Comparison of ENCODE assay signal across 23 mouse cellular contexts in genomic region chr4:107091696-107092095, GRCm38 (mm10). TPM values are rescaled to one million over a fixed set of nuclear protein-coding genes. Genes with fewer than 3 reads are reported as not detected.
DNase-seq lines count a peak whose midpoint lies in the region; ATAC-seq lines count a peak whose summit lies in the region.
"Had no signal": no experiment of that assay in that cellular context is flagged by ENCODE, and none has a peak within 500 bp of the region (broad histone marks: within the 10 kb centered on the region; RNA-seq: fewer than 3 reads in every experiment).

No protein-coding gene starts in this region.

- intact Hi-C loops in heart, postnatal 36 days (cut with DNase I), result no loop called here

- H3K9ac ChIP-seq in forebrain, embryonic 14.5 days (ENCODE audit: low read length), result no peak overlapping the region
- H3K9ac ChIP-seq: forebrain, embryonic 15.5 days had no signal

- no peak overlapping the region for H3K4me3 ChIP-seq in forebrain, embryonic 10.5 days
- H3K4me3 ChIP-seq in forebrain, embryonic 14.5 days (ENCODE audit: low read depth, low read length), result no peak overlapping the region
- no peak overlapping the region for H3K4me3 ChIP-seq in limb, embryonic 10.5 days
- H3K4me3 ChIP-seq: forebrain, embryonic 15.5 days; heart, embryonic 10.5 days had no signal

- H3K27ac ChIP-seq in forebrain, embryonic 10.5 days, result peak overlapping the region; percentile 36; the same call in 1 of the 2 replicates
- no peak overlapping the region for H3K27ac ChIP-seq in forebrain, embryonic 14.5 days (ENCODE audit: low read depth, low read length)
- peak overlapping the region; percentile 68 for H3K27ac ChIP-seq in limb, embryonic 10.5 days
- H3K27ac ChIP-seq: forebrain, embryonic 15.5 days had no signal

- H3K27me3 ChIP-seq in forebrain, embryonic 10.5 days (ENCODE audit: poor library complexity, severe bottlenecking), result no peaks in the 10 kb centered on the region
- H3K27me3 ChIP-seq in forebrain, embryonic 14.5 days (replicated peaks; ENCODE audit: control insufficient read depth, insufficient read depth, low read length), result no peaks in the 10 kb centered on the region
- H3K27me3 ChIP-seq in limb, embryonic 10.5 days (ENCODE audit: low read depth, poor library complexity, severe bottlenecking), result no peaks in the 10 kb centered on the region
- H3K27me3 ChIP-seq: forebrain, embryonic 15.5 days had no signal

- no peak for ATAC-seq in forebrain, embryonic 14.5 days
- ATAC-seq: CD4-positive, CD25-positive, alpha-beta regulatory T cell, adult 4 months; forebrain, embryonic 15.5 days; hindbrain, embryonic 16.5 days; inflammation-experienced regulatory T-cells, adult 6 months had no signal

- H3K9me3 ChIP-seq in forebrain, embryonic 10.5 days, result no peaks in the 10 kb centered on the region
- H3K9me3 ChIP-seq in forebrain, embryonic 14.5 days (replicated peaks; ENCODE audit: control insufficient read depth, low read length), result no peaks in the 10 kb centered on the region
- H3K9me3 ChIP-seq in limb, embryonic 10.5 days (replicated peaks), result no peaks in the 10 kb centered on the region
- H3K9me3 ChIP-seq: forebrain, embryonic 15.5 days; G1E; heart, embryonic 10.5 days had no signal

- H3K4me1 ChIP-seq in forebrain, embryonic 10.5 days, result peaks cover 50% of the 10 kb centered on the region
- 0 out of 2 replicates have a peak, but pooled peaks cover 2% of the 10 kb centered on the region for H3K4me1 ChIP-seq in forebrain, embryonic 14.5 days (ENCODE audit: control insufficient read depth, insufficient read depth, low read length)
- H3K4me1 ChIP-seq in limb, embryonic 10.5 days, result peaks cover 56% of the 10 kb centered on the region

- DNase-seq in forebrain, embryonic 10.5 days (ENCODE audit: extremely low spot score, low spot score), result no peak
- no peak for DNase-seq in forebrain, embryonic 14.5 days (ENCODE audit: low spot score)
- DNase-seq in ovary, postnatal 36 days (ENCODE audit: low spot score), result peak; percentile 57
- no peak for DNase-seq in ovary, postnatal 10 days (ENCODE audit: low spot score)
- DNase-seq in adrenal gland, postnatal 14 days, result peak; percentile 85
- DNase-seq in limb, embryonic 10.5 days (ENCODE audit: low spot score), result no peak
- no peak for DNase-seq in heart, postnatal 36 days
- no peak for DNase-seq in natural killer cell, adult 2 months (ENCODE audit: low spot score in 2 of 2)
- DNase-seq: B cell, adult 2 months; cerebellum, adult 18-20 months; cerebellum, adult 9-11 months; cerebellum, postnatal 36 days; gastrocnemius, postnatal 10 days; heart, adult 18-20 months; heart, postnatal 10 days had no signal

- no peaks in the 10 kb centered on the region for H3K36me3 ChIP-seq in forebrain, embryonic 10.5 days (replicated peaks)
- no peaks in the 10 kb centered on the region for H3K36me3 ChIP-seq in forebrain, embryonic 14.5 days (ENCODE audit: control insufficient read depth, insufficient read depth, low read length)
- no peaks in the 10 kb centered on the region for H3K36me3 ChIP-seq in limb, embryonic 10.5 days
- H3K36me3 ChIP-seq: forebrain, embryonic 15.5 days; G1E; heart, embryonic 10.5 days had no signal

- H3K4me2 ChIP-seq in forebrain, embryonic 14.5 days (ENCODE audit: low read length), result no peak overlapping the region
- H3K4me2 ChIP-seq: forebrain, embryonic 15.5 days had no signal

- WGBS in forebrain, embryonic 10.5 days, result 87% methylated on average over 14 of the region's 14 CpGs
- 82% methylated on average over 14 of the region's 14 CpGs for WGBS in forebrain, embryonic 14.5 days
- WGBS in limb, embryonic 10.5 days, result 83% methylated on average over 14 of the region's 14 CpGs

RNA-seq across cellular contexts. Expression of gene Cdcp2, which starts 5.0 kb away (rescaled TPM):
- 0.06 TPM in 1 of 2 replicates, not detected in the other for polyA plus RNA-seq in forebrain, embryonic 10.5 days (2016; fragmentation: Nextera tagmentation; extraction: Ambion mirVana)
- polyA plus RNA-seq in forebrain, embryonic 14.5 days (2014; fragmentation: Nextera tagmentation; extraction: Ambion mirVana), result not detected in 2 replicates
- not detected in 2 replicates for total RNA-seq in adrenal gland, postnatal 14 days (2021)
- polyA plus RNA-seq in limb, embryonic 10.5 days (2016; fragmentation: Nextera tagmentation; extraction: Ambion mirVana), result 0.11 TPM in 1 of 2 replicates, not detected in the other
- not detected for total RNA-seq in heart, postnatal 36 days (2021)
- total RNA-seq: gastrocnemius, postnatal 10 days; gastrocnemius, postnatal 4 days; heart, adult 18-20 months; heart, postnatal 10 days had no signal
- polyA plus RNA-seq: CD4-positive, CD25-positive, alpha-beta regulatory T cell, adult 4 months; forebrain, embryonic 15.5 days; G1E; heart, embryonic 10.5 days; heart, embryonic 14.5 days; inflammation-experienced regulatory T-cells, adult 6 months had no signal

RNA-seq across cellular contexts. Expression of gene Cyb5rl, which starts 24.9 kb away (rescaled TPM):
- polyA plus RNA-seq in forebrain, embryonic 10.5 days (2016; fragmentation: Nextera tagmentation; extraction: Ambion mirVana), result 8.9 and 11.3 TPM in 2 replicates
- polyA plus RNA-seq in forebrain, embryonic 14.5 days (2014; fragmentation: Nextera tagmentation; extraction: Ambion mirVana), result 3.6 and 4.1 TPM in 2 replicates
- total RNA-seq in adrenal gland, postnatal 14 days (2021), result 17.0 and 20.1 TPM in 2 replicates
- 11.7 and 12.6 TPM in 2 replicates for polyA plus RNA-seq in limb, embryonic 10.5 days (2016; fragmentation: Nextera tagmentation; extraction: Ambion mirVana)
- 10 to 100 TPM; 19.3 to 21.4 TPM for total RNA-seq in heart, postnatal 36 days (2021)

RNA-seq across cellular contexts. Expression of gene Mrpl37, which starts 25.0 kb away (rescaled TPM):
- 131 and 132 TPM in 2 replicates for polyA plus RNA-seq in forebrain, embryonic 10.5 days (2016; fragmentation: Nextera tagmentation; extraction: Ambion mirVana)
- polyA plus RNA-seq in forebrain, embryonic 14.5 days (2014; fragmentation: Nextera tagmentation; extraction: Ambion mirVana), result 94.0 and 95.6 TPM in 2 replicates
- 98.8 and 100 TPM in 2 replicates for total RNA-seq in adrenal gland, postnatal 14 days (2021)
- 145 and 167 TPM in 2 replicates for polyA plus RNA-seq in limb, embryonic 10.5 days (2016; fragmentation: Nextera tagmentation; extraction: Ambion mirVana)
- 100 to 1,000 TPM; 102 to 110 TPM for total RNA-seq in heart, postnatal 36 days (2021)

Comparison
In these comparisons a context has a peak if more than half of its experiments do, and no peak if none do; other contexts are left out.
1. DNase-seq: peak in ovary, postnatal 36 days (single experiment) and adrenal gland, postnatal 14 days (single experiment); none in forebrain, embryonic 10.5 days (single experiment), forebrain, embryonic 14.5 days (single experiment), ovary, postnatal 10 days (single experiment), limb, embryonic 10.5 days (single experiment), heart, postnatal 36 days (0 of 2) and natural killer cell, adult 2 months (0 of 2).